Mouse (Mus musculus): ENCODE data around the gene Fkbp3. TPM values are rescaled to one million over a fixed set of nuclear protein-coding genes. Genes with fewer than 3 reads are reported as not detected.

Gene Fkbp3
- total and polyA plus RNA-seq, 3 experiments, result 167 to 173 TPM; not detected in 1

GRCm38 (mm10) chr12:65035839-65036189 lies 38.0 kb downstream of the Fkbp3 start:
- Histone ChIP-seq H3K79me2 (ENCODE audit: control insufficient read depth, insufficient read depth, low read length, poor library complexity) (peaks cover 38% of the 10 kb centered on the region), H3K9ac (ENCODE audit: control insufficient read depth, low read depth, low read length, poor library complexity, severe bottlenecking) (peak overlapping the region; percentile 79), H3K27me3 (ENCODE audit: control insufficient read depth in 1 of 2, insufficient read depth in 2 of 2, low read length in 2 of 2) (no peaks in the 10 kb centered on the region), H3K4me1 (ENCODE audit: control insufficient read depth in 1 of 2, insufficient read depth in 2 of 2, low read length in 2 of 2) (peaks cover 9 to 12% of the 10 kb centered on the region in 2 experiments; a peak in 3 of 4 replicates), H3K36me3 (ENCODE audit: control insufficient read depth in 1 of 2, insufficient read depth in 2 of 2, low read length in 2 of 2) (peaks cover 10 to 29% of the 10 kb centered on the region in 2 experiments), H3K9me3 (replicated peaks; ENCODE audit: insufficient read depth, low read length) (no peaks in the 10 kb centered on the region), H3K4me3 (ENCODE audit: control insufficient read depth in 1 of 2, insufficient read depth in 1 of 2, low read depth in 2 of 2, low read length in 2 of 2) (peak overlapping the region; percentile 95 to 97), H3K27ac (ENCODE audit: control insufficient read depth, low read depth, low read length) (peak overlapping the region; percentile 48)
- TF ChIP-seq ZC3H11A (IDR thresholded peaks at IDR 0.05; ENCODE audit: low read depth, low read length), result no peak
- TF ChIP-seq ELF1 (IDR thresholded peaks at IDR 0.05; ENCODE audit: low read depth, low read length), result no peak
- TF ChIP-seq BHLHE40 (IDR thresholded peaks at IDR 0.05; ENCODE audit: borderline replicate concordance, low read depth, low read length), result no peak
- no peak for TF ChIP-seq CHD1 (IDR thresholded peaks at IDR 0.05; ENCODE audit: low read depth, low read length)
- TF ChIP-seq POLR2AphosphoS2 (IDR thresholded peaks at IDR 0.05; ENCODE audit: low read length), result no peak
- no peak for DNase-seq (ENCODE audit: low read depth, low spot score)

GRCm38 (mm10) chr12:65022842-65023241 lies 51.0 kb downstream of the Fkbp3 start:
- Histone ChIP-seq H3K27me3 (ENCODE audit: control insufficient read depth in 1 of 2, insufficient read depth in 2 of 2, low read length in 2 of 2) (no peaks in the 10 kb centered on the region), H3K4me3 (ENCODE audit: control insufficient read depth in 1 of 2, insufficient read depth in 1 of 2, low read depth in 2 of 2, low read length in 2 of 2) (no peak overlapping the region), H3K27ac (ENCODE audit: control insufficient read depth, low read depth, low read length) (no peak overlapping the region), H3K36me3 (ENCODE audit: control insufficient read depth in 1 of 2, insufficient read depth in 2 of 2, low read length in 2 of 2) (peaks cover 0 to 27% of the 10 kb centered on the region in 2 experiments; a peak in 2 of 4 replicates), H3K9ac (ENCODE audit: control insufficient read depth, low read depth, low read length, poor library complexity, severe bottlenecking) (no peak overlapping the region), H3K9me3 (replicated peaks; ENCODE audit: insufficient read depth, low read length) (no peaks in the 10 kb centered on the region), H3K4me1 (ENCODE audit: control insufficient read depth in 1 of 2, insufficient read depth in 2 of 2, low read length in 2 of 2) (no peaks in the 10 kb centered on the region; a peak in 1 of 4 replicates), H3K79me2 (ENCODE audit: control insufficient read depth, insufficient read depth, low read length, poor library complexity) (no peaks in the 10 kb centered on the region)
- TF ChIP-seq CTCF (IDR thresholded peaks at IDR 0.05 in 2 of 3, conservative IDR thresholded peaks at IDR 0.05 in 1 of 3; ENCODE audit: control insufficient read depth in 1 of 3, insufficient read depth in 1 of 3, low read depth in 2 of 3, low read length in 3 of 3, poor library complexity in 1 of 3, severe bottlenecking in 1 of 3) (no peak), RAD21 (IDR thresholded peaks at IDR 0.05; ENCODE audit: low read depth, low read length) (no peak), NELFE (IDR thresholded peaks at IDR 0.05; ENCODE audit: low read depth, low read length) (no peak), MAZ (IDR thresholded peaks at IDR 0.05; ENCODE audit: low read depth, low read length) (no peak), ZMIZ1 (IDR thresholded peaks at IDR 0.05; ENCODE audit: low read depth, low read length) (no peak), USF2 (IDR thresholded peaks at IDR 0.05; ENCODE audit: borderline replicate concordance in 1 of 2, insufficient read depth in 1 of 2, low read depth in 1 of 2, low read length in 2 of 2) (no peak), USF1 (IDR thresholded peaks at IDR 0.05; ENCODE audit: low read depth, low read length) (no peak), SMC3 (IDR thresholded peaks at IDR 0.05; ENCODE audit: low read depth, low read length) (no peak), POLR2AphosphoS2 (IDR thresholded peaks at IDR 0.05; ENCODE audit: low read length) (no peak), SIN3A (IDR thresholded peaks at IDR 0.05; ENCODE audit: low read length) (no peak), KAT2A (conservative IDR thresholded peaks at IDR 0.05; ENCODE audit: low read depth, low read length) (no peak), POLR2AphosphoS5 (IDR thresholded peaks at IDR 0.05; ENCODE audit: borderline replicate concordance, low read depth, low read length) (no peak), NRF1 (IDR thresholded peaks at IDR 0.05; ENCODE audit: insufficient read depth, low read depth, low read length, poor library complexity, severe bottlenecking) (no peak), RCOR1 (IDR thresholded peaks at IDR 0.05; ENCODE audit: low read depth, low read length) (no peak), MAX (IDR thresholded peaks at IDR 0.05; ENCODE audit: low read length) (no peak), EP300 (IDR thresholded peaks at IDR 0.05; ENCODE audit: low read depth in 1 of 2, low read length in 2 of 2) (no peak)
- no peak for DNase-seq (ENCODE audit: low read depth, low spot score)

Other genes with a start within 250 kb of the Fkbp3 start
- 1.1 and 1.7 TPM in 2 replicates for gene Gm527, start 156.1 kb downstream of the Fkbp3 start, total RNA-seq (2012; rRNA removed)
- gene Gm527, start 156.1 kb downstream of the Fkbp3 start, polyA plus RNA-seq (2012; ENCODE audit: insufficient read depth in 1 of 2, insufficient read length in 2 of 2, low read depth in 1 of 2, low replicate concordance in 2 of 2, missing spikeins in 1 of 2), result 1 to 10 TPM in 1 of 2 experiments, not detected in 1; 2.6 TPM
- gene Klhl28, start 108.5 kb downstream of the Fkbp3 start, total RNA-seq (2012; rRNA removed), result 3.7 and 4.8 TPM in 2 replicates
- gene Klhl28, start 108.5 kb downstream of the Fkbp3 start, polyA plus RNA-seq (2012; ENCODE audit: insufficient read depth in 1 of 2, insufficient read length in 2 of 2, low read depth in 1 of 2, low replicate concordance in 2 of 2, missing spikeins in 1 of 2), result 100 to 1,000 TPM in 1 of 2 experiments, 1 to 10 TPM in 1; 3.3 to 169 TPM
- gene Togaram1, start 108.2 kb downstream of the Fkbp3 start, total RNA-seq (2012; rRNA removed), result 15.2 and 15.9 TPM in 2 replicates
- 10 to 100 TPM; 14.8 to 22.7 TPM for gene Togaram1, start 108.2 kb downstream of the Fkbp3 start, polyA plus RNA-seq (2012; ENCODE audit: insufficient read depth in 1 of 2, insufficient read length in 2 of 2, low read depth in 1 of 2, low replicate concordance in 2 of 2, missing spikeins in 1 of 2)
- gene Prpf39, start 37.7 kb downstream of the Fkbp3 start, total RNA-seq (2012; rRNA removed), result 13.5 and 14.3 TPM in 2 replicates
- gene Prpf39, start 37.7 kb downstream of the Fkbp3 start, polyA plus RNA-seq (2012; ENCODE audit: insufficient read depth in 1 of 2, insufficient read length in 2 of 2, low read depth in 1 of 2, low replicate concordance in 2 of 2, missing spikeins in 1 of 2), result 10 to 100 TPM in 1 of 2 experiments, not detected in 1; 19.5 TPM
- 11.7 and 15.6 TPM in 2 replicates for gene Fancm, start 1.6 kb upstream of the Fkbp3 start, total RNA-seq (2012; rRNA removed)
- 10 to 100 TPM; 12.8 to 25.3 TPM for gene Fancm, start 1.6 kb upstream of the Fkbp3 start, polyA plus RNA-seq (2012; ENCODE audit: insufficient read depth in 1 of 2, insufficient read length in 2 of 2, low read depth in 1 of 2, low replicate concordance in 2 of 2, missing spikeins in 1 of 2)
- 20.0 and 22.1 TPM in 2 replicates for gene Mis18bp1, start 98.6 kb upstream of the Fkbp3 start, total RNA-seq (2012; rRNA removed)
- gene Mis18bp1, start 98.6 kb upstream of the Fkbp3 start, polyA plus RNA-seq (2012; ENCODE audit: insufficient read depth in 1 of 2, insufficient read length in 2 of 2, low read depth in 1 of 2, low replicate concordance in 2 of 2, missing spikeins in 1 of 2), result 10 to 100 TPM in 1 of 2 experiments, not detected in 1; 21.2 TPM
- gene Wdr20rt, start 151.5 kb upstream of the Fkbp3 start, total RNA-seq (2012; rRNA removed), result not detected in 2 replicates
- under 1 TPM in 1 of 2 experiments, not detected in 1; 0.21 TPM for gene Wdr20rt, start 151.5 kb upstream of the Fkbp3 start, polyA plus RNA-seq (2012; ENCODE audit: insufficient read depth in 1 of 2, insufficient read length in 2 of 2, low read depth in 1 of 2, low replicate concordance in 2 of 2, missing spikeins in 1 of 2)

Data from MEL (cell line).